Mouse (Mus musculus) heart, embryonic 15.5 days (tissue): ENCODE results near the gene Keg1. TPM values are rescaled to one million over a fixed set of nuclear protein-coding genes. Genes with fewer than 3 reads are reported as not detected.
"Not testable (repeated sequence)": the region's sequence is repeated elsewhere in the genome, so short reads cannot be mapped to it uniquely, and the experiment has no call there.

Experiments used
- ATAC-seq: fragments of 200-750 bp; cut with Nextera tagmentation; replicated peaks from 2 replicates; pipeline ENCODE4 v1.8.0; 2017; ENCODE audit warnings: low read depth, moderate TSS enrichment; ENCODE audit not compliant: insufficient number of reproducible peaks, insufficient read depth, low FRiP score
- H3K27ac ChIP-seq: fragments of 300-500 bp; sonication (generic); 2 replicates; pipeline ENCODE4 v1.5.1; 2015; ENCODE audit warnings: mild to moderate bottlenecking, inconsistent platforms
- H3K27me3 ChIP-seq: fragments of 300-500 bp; sonication (generic); 2 replicates; pipeline ENCODE4 v1.6.1; 2015; ENCODE audit warnings: inconsistent platforms
- H3K36me3 ChIP-seq: fragments of 300-500 bp; sonication (generic); 2 replicates; pipeline ENCODE4 v1.6.1; 2015; ENCODE audit warnings: mild to moderate bottlenecking, inconsistent platforms
- H3K4me1 ChIP-seq: fragments of 300-500 bp; sonication (generic); replicated peaks from 2 replicates; pipeline ENCODE4 v1.6.1; 2015; ENCODE audit warnings: inconsistent platforms
- H3K4me2 ChIP-seq: fragments of 300-500 bp; sonication (generic); 2 replicates; pipeline ENCODE4 v1.6.1; 2015; ENCODE audit warnings: inconsistent platforms, mild to moderate bottlenecking, moderate library complexity
- H3K4me3 ChIP-seq: fragments of 300-500 bp; sonication (generic); 2 replicates; pipeline ENCODE4 v1.5.1; 2015; ENCODE audit warnings: mild to moderate bottlenecking, inconsistent platforms
- H3K9ac ChIP-seq: fragments of 300-500 bp; sonication (generic); 2 replicates; pipeline ENCODE4 v1.6.1; 2015; ENCODE audit warnings: mild to moderate bottlenecking, inconsistent platforms
- H3K9me3 ChIP-seq: fragments of 300-500 bp; sonication (generic); replicated peaks from 2 replicates; pipeline ENCODE4 v1.6.1; 2016; ENCODE audit warnings: inconsistent platforms
- WGBS: fragments of 180-500 bp; shearing (Covaris S2); methylation state at CpG from one replicate; pipeline ENCODE4 v1.1.7; 2015; ENCODE audit warnings: mixed read lengths; 5-methylcytosine and 5-hydroxymethylcytosine counted together
- polyA plus RNA-seq: library from polyadenylated mRNA; unstranded; fragments of >200 nt; fragmentation: Nextera tagmentation; extraction: Ambion mirVana; gene quantifications from 2 replicates; pipeline ENCODE4 v1.2.1, GENCODE M21; 2015

Gene Keg1
- not detected in 2 replicates for polyA plus RNA-seq

GRCm38 (mm10) chr19:12695590-12695989, at the start of gene Keg1:
Keg1 (plus strand) TSS chr19:12695786.
- Histone ChIP-seq H3K9ac (no peak within 1 kb of the TSS), H3K27me3 (no peaks in the 10 kb centered on the region), H3K27ac (no peak within 1 kb of the TSS), H3K9me3 (no peaks in the 10 kb centered on the region), H3K4me3 (no peak within 1 kb of the TSS), H3K4me2 (no peak within 1 kb of the TSS), H3K4me1 (no peaks in the 10 kb centered on the region), H3K36me3 (no peaks in the 10 kb centered on the region)
- ATAC-seq = no peak
- WGBS = 76% methylated on average over 3 of the region's 3 CpGs

- ATAC-seq = no peak
- no peak overlapping the region for H3K4me2 ChIP-seq
- H3K9me3 ChIP-seq = no peaks in the 10 kb centered on the region
- H3K36me3 ChIP-seq = no peaks in the 10 kb centered on the region
- no peak overlapping the region for H3K9ac ChIP-seq
- no peak overlapping the region for H3K27ac ChIP-seq
- no peaks in the 10 kb centered on the region for H3K27me3 ChIP-seq
- no peak overlapping the region for H3K4me3 ChIP-seq
- H3K4me1 ChIP-seq = no peaks in the 10 kb centered on the region
Measured at GRCm38 (mm10) chr19:12649511-12649910, 46.1 kb upstream of the Keg1 start.

- Histone ChIP-seq H3K9me3 (no peaks in the 10 kb centered on the region), H3K9ac (no peak overlapping the region), H3K4me2 (no peak overlapping the region), H3K27ac (no peak overlapping the region), H3K4me1 (no peaks in the 10 kb centered on the region), H3K36me3 (no peaks in the 10 kb centered on the region), H3K4me3 (no peak overlapping the region), H3K27me3 (no peaks in the 10 kb centered on the region)
- ATAC-seq = no peak
- 67% methylated on average over 1 of the region's 1 CpGs for WGBS
Measured at GRCm38 (mm10) chr19:12666156-12666555, 29.4 kb upstream of the Keg1 start.

GRCm38 (mm10) chr19:12668601-12669000, 27.0 kb upstream of the Keg1 start:
- not testable (repeated sequence) for H3K4me3 ChIP-seq, H3K9ac ChIP-seq, H3K4me1 ChIP-seq, H3K36me3 ChIP-seq, ATAC-seq, H3K27me3 ChIP-seq, H3K4me2 ChIP-seq, H3K9me3 ChIP-seq, H3K27ac ChIP-seq
- WGBS = 87% methylated on average over 3 of the region's 3 CpGs

- Histone ChIP-seq H3K36me3 (no peaks in the 10 kb centered on the region), H3K27me3 (no peaks in the 10 kb centered on the region), H3K27ac (no peak within 1 kb of the TSS), H3K4me1 (no peaks in the 10 kb centered on the region), H3K9ac (no peak within 1 kb of the TSS), H3K4me2 (no peak within 1 kb of the TSS), H3K9me3 (no peaks in the 10 kb centered on the region), H3K4me3 (no peak within 1 kb of the TSS)
- no peak for ATAC-seq
Measured at GRCm38 (mm10) chr19:12670139-12670538, 25.4 kb upstream of the Keg1 start, which contains the start of gene Olfr1442. Olfr1442 (plus strand) TSS chr19:12670439.

GRCm38 (mm10) chr19:12671051-12671450, 24.5 kb upstream of the Keg1 start:
- Histone ChIP-seq H3K4me2 (no peak overlapping the region), H3K9ac (no peak overlapping the region)
- 74% methylated on average over 4 of the region's 4 CpGs for WGBS

DNA sequence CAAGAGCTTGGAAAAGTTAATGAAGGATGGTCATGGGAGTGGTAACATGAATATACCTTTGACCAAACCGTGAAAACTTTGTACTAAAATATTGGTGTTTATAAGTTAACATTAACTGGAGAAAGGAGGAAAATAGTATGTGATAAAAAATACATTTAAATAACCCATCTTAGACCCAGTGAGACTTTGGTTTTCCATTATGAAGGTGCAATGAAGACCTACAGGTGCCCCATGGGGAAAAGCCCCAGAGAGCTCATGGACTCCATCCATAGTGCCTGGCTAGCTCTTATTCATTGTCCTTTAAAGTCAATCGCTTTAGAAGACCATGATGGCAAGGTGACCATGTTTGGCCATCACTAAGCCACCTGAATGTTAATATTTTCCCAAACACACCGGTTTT, 17.8 kb upstream of the Keg1 start, which contains the start of gene Olfr1443:
Gene Olfr1443 (plus strand): TSS at position 301 of the 400 bp plus-strand sequence.
- WGBS = 62% methylated on average over 3 of the region's 3 CpGs
- no peak for ATAC-seq
- Histone ChIP-seq H3K36me3 (no peaks in the 10 kb centered on the region), H3K27ac (no peak within 1 kb of the TSS), H3K9ac (no peak within 1 kb of the TSS), H3K4me2 (no peak within 1 kb of the TSS), H3K4me3 (no peak within 1 kb of the TSS), H3K27me3 (no peaks in the 10 kb centered on the region), H3K4me1 (no peaks in the 10 kb centered on the region), H3K9me3 (no peaks in the 10 kb centered on the region)

More at GRCm38 (mm10) chr19:12671051-12671450, 24.5 kb upstream of the Keg1 start:
- no peak overlapping the region for H3K4me3 ChIP-seq
- H3K27ac ChIP-seq = no peak overlapping the region
- no peaks in the 10 kb centered on the region for H3K36me3 ChIP-seq
- ATAC-seq = no peak
- no peaks in the 10 kb centered on the region for H3K27me3 ChIP-seq
- no peaks in the 10 kb centered on the region for H3K9me3 ChIP-seq
- H3K4me1 ChIP-seq = no peaks in the 10 kb centered on the region

DNA sequence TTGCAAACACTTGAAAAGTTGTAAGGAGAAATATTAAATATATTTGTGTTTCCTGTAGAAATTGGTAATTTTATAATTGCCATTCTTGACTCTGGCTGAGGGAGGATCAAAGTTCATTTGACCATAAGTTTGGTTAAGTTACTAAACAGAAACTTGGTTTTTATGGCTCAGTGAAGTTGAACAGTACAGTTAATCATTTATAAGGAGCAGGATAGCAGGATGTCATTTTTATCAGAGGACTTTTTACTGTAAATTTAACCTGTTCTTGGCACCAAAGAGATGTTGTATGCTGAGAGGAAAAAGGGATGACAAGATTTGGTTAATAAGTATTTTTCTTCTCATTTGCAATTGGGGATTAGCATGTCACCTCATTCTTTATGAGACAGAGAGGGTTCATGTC, 10.9 kb upstream of the Keg1 start:
- H3K27ac ChIP-seq = no peak overlapping the region
- no peak overlapping the region for H3K4me3 ChIP-seq
- H3K4me2 ChIP-seq = no peak overlapping the region
- H3K36me3 ChIP-seq = no peaks in the 10 kb centered on the region
- H3K4me1 ChIP-seq = no peaks in the 10 kb centered on the region
- no peaks in the 10 kb centered on the region for H3K27me3 ChIP-seq
- no peak for ATAC-seq
- no peak overlapping the region for H3K9ac ChIP-seq
- H3K9me3 ChIP-seq = no peaks in the 10 kb centered on the region

DNA sequence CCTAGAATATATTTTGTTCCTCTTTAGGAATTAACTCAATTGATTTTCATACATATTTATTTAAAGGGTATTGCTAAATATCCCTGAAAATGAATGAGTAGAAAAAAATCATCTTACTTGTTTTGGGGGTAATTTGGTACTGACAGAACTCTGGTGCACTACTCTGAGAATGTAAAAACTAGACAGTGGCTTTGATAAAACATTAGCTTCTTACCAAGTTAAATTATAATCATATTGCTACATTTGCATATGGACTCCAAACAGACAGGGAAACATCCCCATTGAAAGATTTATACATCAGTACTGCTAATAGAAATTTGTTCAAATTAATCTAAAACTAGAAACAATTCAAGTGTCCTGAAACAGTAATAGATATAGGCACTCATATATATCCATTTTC, 10.4 kb upstream of the Keg1 start:
- no peaks in the 10 kb centered on the region for H3K4me1 ChIP-seq
- no peak overlapping the region for H3K27ac ChIP-seq
- no peaks in the 10 kb centered on the region for H3K27me3 ChIP-seq
- no peak overlapping the region for H3K9ac ChIP-seq
- no peaks in the 10 kb centered on the region for H3K9me3 ChIP-seq
- no peak overlapping the region for H3K4me2 ChIP-seq
- no peak overlapping the region for H3K4me3 ChIP-seq
- no peak for ATAC-seq
- H3K36me3 ChIP-seq = no peaks in the 10 kb centered on the region

DNA sequence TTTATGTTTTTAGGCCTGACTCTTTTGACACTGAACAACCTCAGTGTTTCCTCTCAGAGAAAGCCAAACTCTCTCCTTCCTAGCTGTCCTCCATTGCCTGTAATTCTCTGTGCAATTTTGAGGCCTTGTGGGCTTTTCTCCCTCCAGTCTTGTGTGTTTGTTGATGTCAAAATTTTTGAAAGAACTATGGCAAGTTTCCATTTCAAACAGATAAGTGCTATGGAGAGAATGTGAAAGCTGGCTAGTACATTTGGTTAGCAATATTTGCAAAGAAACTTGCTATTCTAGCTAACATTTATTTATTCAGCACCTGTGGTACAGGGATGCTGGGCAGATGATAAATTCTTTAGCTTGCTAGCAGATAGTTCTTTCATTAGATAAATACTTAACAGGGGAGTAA, 635 bp downstream of the Keg1 start:
- Histone ChIP-seq H3K9me3 (no peaks in the 10 kb centered on the region), H3K27ac (no peak overlapping the region), H3K4me1 (no peaks in the 10 kb centered on the region), H3K4me2 (no peak overlapping the region), H3K27me3 (no peaks in the 10 kb centered on the region), H3K9ac (no peak overlapping the region), H3K36me3 (no peaks in the 10 kb centered on the region), H3K4me3 (no peak overlapping the region)
- ATAC-seq = no peak

DNA sequence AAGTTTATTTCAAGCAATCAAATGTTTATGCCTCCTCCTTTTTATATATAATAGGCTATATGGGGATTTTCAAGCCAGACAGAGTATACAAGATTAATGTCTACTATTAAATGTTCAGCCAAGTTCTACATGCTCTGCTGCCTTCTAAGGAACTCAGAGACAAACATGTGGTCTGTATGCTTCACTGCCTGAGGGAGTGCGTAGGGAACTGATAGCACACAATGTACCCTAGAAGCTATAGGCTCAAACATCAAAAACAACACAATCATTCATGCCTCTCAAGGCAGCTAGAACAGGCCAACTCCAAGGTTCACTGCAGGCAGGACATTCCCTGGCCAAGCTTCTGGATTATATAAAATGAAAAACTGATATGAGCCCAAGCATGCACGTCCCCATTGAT, 12.9 kb downstream of the Keg1 start:
- H3K9me3 ChIP-seq = no peaks in the 10 kb centered on the region
- WGBS = 60% methylated on average over 2 of the region's 2 CpGs

DNA sequence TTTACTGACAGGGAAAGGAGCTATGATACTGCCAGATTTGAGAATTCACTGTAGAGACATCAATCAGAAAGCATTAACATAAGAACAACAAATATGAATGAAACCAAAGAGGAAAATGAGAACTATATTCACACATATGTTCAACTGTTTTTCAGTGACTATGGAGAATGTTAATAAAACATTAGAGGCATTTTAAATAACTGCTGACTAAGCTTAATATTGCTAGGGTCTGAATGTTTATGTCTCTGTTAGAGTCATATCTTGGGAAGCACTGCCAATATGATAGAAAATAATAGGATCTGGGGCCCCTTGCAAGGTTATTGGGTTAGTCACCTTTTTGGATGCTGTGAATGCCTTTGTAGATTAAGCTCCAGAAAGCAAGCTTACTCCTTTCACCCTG, 13.4 kb downstream of the Keg1 start:
- Histone ChIP-seq H3K4me1 (no peaks in the 10 kb centered on the region), H3K27me3 (no peaks in the 10 kb centered on the region), H3K36me3 (no peaks in the 10 kb centered on the region), H3K4me2 (no peak overlapping the region), H3K4me3 (no peak overlapping the region), H3K9ac (no peak overlapping the region), H3K9me3 (no peaks in the 10 kb centered on the region), H3K27ac (no peak overlapping the region)
- ATAC-seq = no peak

More for the DNA sequence above, 12.9 kb downstream of the Keg1 start:
- H3K36me3 ChIP-seq = no peaks in the 10 kb centered on the region
- H3K27me3 ChIP-seq = no peaks in the 10 kb centered on the region
- no peak overlapping the region for H3K27ac ChIP-seq
- no peak overlapping the region for H3K4me2 ChIP-seq
- no peak overlapping the region for H3K9ac ChIP-seq
- no peak overlapping the region for H3K4me3 ChIP-seq
- H3K4me1 ChIP-seq = no peaks in the 10 kb centered on the region
- no peak for ATAC-seq

GRCm38 (mm10) chr19:12719189-12719588, 23.6 kb downstream of the Keg1 start:
- ATAC-seq = no peak
- H3K27me3 ChIP-seq = no peaks in the 10 kb centered on the region
- H3K4me2 ChIP-seq = no peak overlapping the region
- no peak overlapping the region for H3K9ac ChIP-seq
- 82% methylated on average over 6 of the region's 6 CpGs for WGBS
- H3K4me3 ChIP-seq = no peak overlapping the region
- no peaks in the 10 kb centered on the region for H3K4me1 ChIP-seq
- no peaks in the 10 kb centered on the region for H3K9me3 ChIP-seq
- H3K36me3 ChIP-seq = no peaks in the 10 kb centered on the region
- H3K27ac ChIP-seq = no peak overlapping the region
